Mouse (Mus musculus): ENCODE measurements at regions not wholly inside any gene's neighbourhood (a gene's known extent, or its start where the extent isn't known, plus 50 kb on each side); places are given as distances from the start of the nearest gene placed in this dataset.

GRCm38 (mm10) chr4:33552856-33553255 is 242.7 kb downstream of the Rngtt start:
- no peak for DNase-seq (ENCODE audit: low read depth)

GRCm38 (mm10) chr4:33554606-33555005 is 244.5 kb downstream of the Rngtt start:
- DNase-seq (ENCODE audit: low read depth): no peak

- no peak for DNase-seq (ENCODE audit: low read depth)
Observed at GRCm38 (mm10) chr4:33555231-33555933, 245.3 kb downstream of the Rngtt start.

- DNase-seq (ENCODE audit: low read depth): no peak
Observed at GRCm38 (mm10) chr4:33555966-33556365, 245.9 kb downstream of the Rngtt start.

GRCm38 (mm10) chr4:33556661-33557540 is 246.8 kb downstream of the Rngtt start:
- no peak for DNase-seq (ENCODE audit: low read depth)

- no peak for DNase-seq (ENCODE audit: low read depth)
Observed at GRCm38 (mm10) chr4:33570274-33570673, 260.2 kb downstream of the Rngtt start.

- no peak for DNase-seq (ENCODE audit: low read depth)
Observed at GRCm38 (mm10) chr4:33571351-33571750, 261.2 kb downstream of the Rngtt start.

GRCm38 (mm10) chr4:33577631-33578030 is 267.5 kb downstream of the Rngtt start:
- DNase-seq (ENCODE audit: low read depth): no peak

- DNase-seq (ENCODE audit: low read depth): no peak
Observed at GRCm38 (mm10) chr4:33580491-33580890, 270.4 kb downstream of the Rngtt start.

- no peak for DNase-seq (ENCODE audit: low read depth)
Observed at GRCm38 (mm10) chr4:33581180-33581591, 271.1 kb downstream of the Rngtt start.

- DNase-seq (ENCODE audit: low read depth): no peak
Observed at GRCm38 (mm10) chr4:33581766-33582525, 271.8 kb downstream of the Rngtt start.

GRCm38 (mm10) chr4:33582986-33583720 is 273.0 kb downstream of the Rngtt start:
- no peak for DNase-seq (ENCODE audit: low read depth)

GRCm38 (mm10) chr4:33583979-33584907 is 274.1 kb downstream of the Rngtt start:
- no peak for DNase-seq (ENCODE audit: low read depth)

- no peak for DNase-seq (ENCODE audit: low read depth)
Observed at GRCm38 (mm10) chr4:33585821-33586220, 275.7 kb downstream of the Rngtt start.

GRCm38 (mm10) chr4:33586290-33586614 is 276.1 kb downstream of the Rngtt start:
- no peak for DNase-seq (ENCODE audit: low read depth)

- peak; percentile 33 for DNase-seq (ENCODE audit: low read depth)
Observed at GRCm38 (mm10) chr4:33586615-33587451, 276.7 kb downstream of the Rngtt start.

GRCm38 (mm10) chr4:33587666-33588065 is 277.6 kb downstream of the Rngtt start:
- no peak for DNase-seq (ENCODE audit: low read depth)

GRCm38 (mm10) chr4:33588127-33588526 is 278.0 kb downstream of the Rngtt start:
- no peak for DNase-seq (ENCODE audit: low read depth)

GRCm38 (mm10) chr4:33589207-33589606 is 279.1 kb downstream of the Rngtt start:
- no peak for DNase-seq (ENCODE audit: low read depth)
